Mouse (Mus musculus): ENCODE measurements at regions not wholly inside any gene's neighbourhood (a gene's known extent, or its start where the extent isn't known, plus 50 kb on each side); places are given as distances from the start of the nearest gene placed in this dataset.

- Histone ChIP-seq H3K36me3 (ENCODE audit: control insufficient read depth, insufficient read depth, low read length, poor library complexity, severe bottlenecking) (no peaks in the 10 kb centered on the region), H3K9ac (ENCODE audit: low read depth, poor library complexity, severe bottlenecking) (no peak overlapping the region), H3K4me1 (ENCODE audit: control insufficient read depth, insufficient read depth, low read length) (peaks cover 4% of the 10 kb centered on the region), H3K27me3 (ENCODE audit: control insufficient read depth, insufficient read depth, low read length, poor library complexity, severe bottlenecking) (no peaks in the 10 kb centered on the region), H3K9me3 (replicated peaks; ENCODE audit: control insufficient read depth, insufficient read depth, low read length, poor library complexity, severe bottlenecking) (no peaks in the 10 kb centered on the region), H3K27ac (ENCODE audit: insufficient read depth, low read length) (no peak overlapping the region), H3K4me3 (ENCODE audit: low read depth, low read length) (no peak overlapping the region)
- TF ChIP-seq EP300 (IDR thresholded peaks at IDR 0.05; ENCODE audit: insufficient read depth, low read depth, low read length) (no peak), CTCF (IDR thresholded peaks at IDR 0.05; ENCODE audit: low read depth, low read length) (no peak), POLR2A (IDR thresholded peaks at IDR 0.05; ENCODE audit: insufficient read depth, low read length) (no peak)
These were observed 58.9 kb upstream of the Zfp536 start for GRCm38 (mm10) chr7:37832322-37832721.

- Histone ChIP-seq H3K4me1 (ENCODE audit: control insufficient read depth, insufficient read depth, low read length) (peaks cover 5% of the 10 kb centered on the region), H3K36me3 (ENCODE audit: control insufficient read depth, insufficient read depth, low read length, poor library complexity, severe bottlenecking) (no peaks in the 10 kb centered on the region), H3K9ac (ENCODE audit: low read depth, poor library complexity, severe bottlenecking) (no peak overlapping the region), H3K27me3 (ENCODE audit: control insufficient read depth, insufficient read depth, low read length, poor library complexity, severe bottlenecking) (no peaks in the 10 kb centered on the region), H3K9me3 (replicated peaks; ENCODE audit: control insufficient read depth, insufficient read depth, low read length, poor library complexity, severe bottlenecking) (no peaks in the 10 kb centered on the region), H3K4me3 (ENCODE audit: low read depth, low read length) (no peak overlapping the region), H3K27ac (ENCODE audit: insufficient read depth, low read length) (no peak overlapping the region)
- no peak for TF ChIP-seq POLR2A (IDR thresholded peaks at IDR 0.05; ENCODE audit: insufficient read depth, low read length)
- TF ChIP-seq CTCF (IDR thresholded peaks at IDR 0.05; ENCODE audit: low read depth, low read length), result no peak
- no peak for TF ChIP-seq EP300 (IDR thresholded peaks at IDR 0.05; ENCODE audit: insufficient read depth, low read depth, low read length)
These were observed 52.3 kb upstream of the Zfp536 start for GRCm38 (mm10) chr7:37825766-37826165.

Measured in ES-Bruce4 (cell line).